Mouse (Mus musculus): ENCODE measurements around the gene Gstm2. TPM values are rescaled to one million over a fixed set of nuclear protein-coding genes. Genes with fewer than 3 reads are reported as not detected.
"Not testable (repeated sequence)": the region's sequence is repeated elsewhere in the genome, so short reads cannot be mapped to it uniquely, and the experiment has no call there.

The Gstm2 gene
- 10.9 and 11.4 TPM in 2 replicates for polyA plus RNA-seq (2015; fragmentation: Nextera tagmentation; extraction: Ambion mirVana)

GRCm38 (mm10) chr3:107986041-107986562, at the start of gene Gstm2:
Gene Gstm2 (minus strand): TSS chr3:107986453.
- ATAC-seq (ENCODE audit: low FRiP score, low read depth): no peak
- no peaks in the 10 kb centered on the region for H3K9me3 ChIP-seq
- WGBS: 77% methylated on average over 8 of the region's 8 CpGs
- H3K9ac ChIP-seq: no peak within 1 kb of the TSS
- no peaks in the 10 kb centered on the region for H3K36me3 ChIP-seq
- H3K27ac ChIP-seq (replicated peaks): no peak within 1 kb of the TSS
- no peak within 1 kb of the TSS for H3K4me2 ChIP-seq
- H3K27me3 ChIP-seq: no peaks in the 10 kb centered on the region
- H3K4me1 ChIP-seq (replicated peaks): no peaks in the 10 kb centered on the region
- no peak within 1 kb of the TSS for H3K4me3 ChIP-seq

DNA sequence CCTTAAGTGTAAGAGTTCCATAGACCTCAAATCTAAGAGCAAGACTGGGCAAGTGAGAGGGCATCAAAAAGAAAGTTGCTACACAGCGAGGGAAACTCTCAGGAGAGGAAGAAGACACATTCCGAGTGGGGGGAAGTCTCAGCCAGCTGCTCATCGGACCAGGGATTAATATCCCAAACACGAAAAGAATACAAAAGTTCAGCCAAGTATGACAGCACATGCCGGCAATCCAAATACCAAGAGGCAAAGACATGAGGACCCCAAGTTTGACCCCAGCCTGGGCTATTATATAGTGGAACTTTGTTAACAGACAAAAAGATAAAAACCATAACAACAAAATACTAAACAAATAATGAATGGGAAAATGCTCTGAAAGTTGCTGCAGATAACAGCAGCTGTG, 46.9 kb upstream of the Gstm2 start:
- no peaks in the 10 kb centered on the region for H3K9me3 ChIP-seq
- ATAC-seq (ENCODE audit: low FRiP score, low read depth): no peak
- no peaks in the 10 kb centered on the region for H3K27me3 ChIP-seq
- no peaks in the 10 kb centered on the region for H3K36me3 ChIP-seq
- WGBS: 58% methylated on average over 5 of the region's 5 CpGs
- no peaks in the 10 kb centered on the region for H3K4me1 ChIP-seq (replicated peaks)
- H3K27ac ChIP-seq (replicated peaks): no peak overlapping the region
- H3K4me2 ChIP-seq: no peak overlapping the region
- no peak overlapping the region for H3K9ac ChIP-seq
- no peak overlapping the region for H3K4me3 ChIP-seq

GRCm38 (mm10) chr3:108032113-108032512, 45.9 kb upstream of the Gstm2 start:
- no peak overlapping the region for H3K4me3 ChIP-seq
- no peaks in the 10 kb centered on the region for H3K9me3 ChIP-seq
- H3K9ac ChIP-seq: no peak overlapping the region
- H3K4me2 ChIP-seq: no peak overlapping the region
- H3K27me3 ChIP-seq: no peaks in the 10 kb centered on the region
- no peaks in the 10 kb centered on the region for H3K36me3 ChIP-seq
- H3K27ac ChIP-seq (replicated peaks): no peak overlapping the region
- no peak for ATAC-seq (ENCODE audit: low FRiP score, low read depth)
- H3K4me1 ChIP-seq (replicated peaks): no peaks in the 10 kb centered on the region

DNA sequence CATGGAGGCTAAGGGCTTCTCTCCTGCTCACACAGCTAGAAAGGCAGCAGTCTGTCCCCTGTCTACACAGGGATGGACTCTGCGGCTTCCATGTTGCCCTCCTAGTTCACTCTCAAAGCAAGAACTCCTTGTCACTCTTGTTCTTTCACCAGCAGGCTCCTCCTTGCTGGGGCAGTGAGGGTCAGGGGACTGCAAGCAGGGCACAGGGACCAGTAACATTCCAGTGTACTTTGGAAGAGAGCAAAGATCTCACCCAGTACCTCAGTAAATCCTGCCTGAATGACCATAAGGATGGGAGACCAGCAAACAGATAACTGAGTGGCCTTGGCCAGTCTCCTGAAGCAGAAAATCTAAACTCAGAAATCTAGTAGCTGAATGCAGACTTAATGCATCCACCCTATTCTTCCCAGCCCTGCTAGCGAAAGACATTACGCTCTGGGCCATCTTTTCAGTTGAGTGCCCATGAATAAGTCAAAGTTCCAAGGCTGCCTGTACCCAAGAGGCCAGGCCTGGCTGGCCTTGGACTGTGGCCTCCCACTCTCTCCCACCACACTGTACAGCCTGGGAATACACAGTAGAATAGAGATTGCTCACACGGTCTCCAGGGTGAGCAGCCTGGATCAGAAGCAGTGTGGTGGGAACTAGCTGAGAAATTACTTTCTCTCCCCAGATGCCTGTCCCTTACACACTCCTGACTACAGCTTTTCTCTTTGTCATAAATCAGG, 42.5 kb upstream of the Gstm2 start:
- no peak overlapping the region for H3K9ac ChIP-seq
- no peaks in the 10 kb centered on the region for H3K36me3 ChIP-seq
- no peak overlapping the region for H3K4me2 ChIP-seq
- H3K27me3 ChIP-seq: no peaks in the 10 kb centered on the region
- H3K4me1 ChIP-seq (replicated peaks): no peaks in the 10 kb centered on the region
- H3K4me3 ChIP-seq: no peak overlapping the region
- H3K27ac ChIP-seq (replicated peaks): no peak overlapping the region
- 50% methylated on average over 4 of the region's 4 CpGs for WGBS
- H3K9me3 ChIP-seq: no peaks in the 10 kb centered on the region
- no peak for ATAC-seq (ENCODE audit: low FRiP score, low read depth)

- Histone ChIP-seq H3K36me3 (no peaks in the 10 kb centered on the region), H3K4me2 (no peak overlapping the region), H3K9ac (no peak overlapping the region), H3K4me3 (no peak overlapping the region), H3K27ac (replicated peaks) (no peak overlapping the region), H3K4me1 (replicated peaks) (no peaks in the 10 kb centered on the region), H3K9me3 (no peaks in the 10 kb centered on the region), H3K27me3 (no peaks in the 10 kb centered on the region)
- WGBS: 91% methylated on average over 1 of the region's 1 CpGs
- ATAC-seq (ENCODE audit: low FRiP score, low read depth): no peak
Measured at GRCm38 (mm10) chr3:108026597-108026996, 40.3 kb upstream of the Gstm2 start.

DNA sequence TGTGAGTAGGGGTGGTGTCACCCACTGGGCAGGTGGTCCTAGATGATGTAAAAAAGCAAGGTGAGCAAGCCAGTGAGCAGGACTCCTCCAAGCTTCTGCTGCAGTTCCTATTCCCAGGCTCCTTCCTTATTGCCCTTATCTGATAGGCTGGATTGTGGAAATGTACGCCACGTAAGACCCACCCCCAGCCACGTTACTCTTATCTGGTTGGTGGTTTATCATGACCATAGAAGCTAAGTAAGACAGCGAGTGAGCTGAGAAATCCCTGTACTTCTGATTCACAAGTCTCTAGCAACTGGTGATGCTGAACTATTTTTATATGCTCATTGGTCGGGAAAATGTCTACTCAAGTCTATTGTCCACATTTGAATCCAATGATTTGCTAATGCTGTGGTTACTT, 39.8 kb upstream of the Gstm2 start:
- Histone ChIP-seq H3K4me2 (no peak overlapping the region), H3K36me3 (no peaks in the 10 kb centered on the region), H3K4me3 (no peak overlapping the region), H3K9me3 (no peaks in the 10 kb centered on the region), H3K9ac (no peak overlapping the region), H3K27me3 (no peaks in the 10 kb centered on the region), H3K4me1 (replicated peaks) (no peaks in the 10 kb centered on the region), H3K27ac (replicated peaks) (no peak overlapping the region)
- ATAC-seq (ENCODE audit: low FRiP score, low read depth): no peak
- 87% methylated on average over 5 of the region's 5 CpGs for WGBS

DNA sequence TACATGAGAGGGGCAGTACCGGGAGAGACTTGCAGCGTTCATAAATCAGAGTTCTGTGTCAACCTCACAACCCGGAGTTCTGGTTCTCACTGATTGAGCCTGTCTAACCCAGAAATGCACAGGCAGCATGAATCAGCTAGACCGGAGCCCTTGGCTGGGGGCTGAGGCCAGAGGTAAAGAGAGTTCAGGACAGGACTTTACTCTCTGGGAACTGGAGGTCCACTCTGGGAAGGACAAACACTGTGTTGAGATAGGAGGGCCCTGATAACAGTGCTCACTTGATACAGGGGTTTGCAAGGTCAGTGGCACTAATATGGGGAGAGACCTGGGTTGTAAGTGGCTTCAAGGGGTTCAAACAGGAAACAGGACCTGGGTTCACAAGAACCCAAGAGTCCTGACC, 39.1 kb upstream of the Gstm2 start:
- Histone ChIP-seq H3K9ac (no peak overlapping the region), H3K36me3 (no peaks in the 10 kb centered on the region), H3K9me3 (no peaks in the 10 kb centered on the region), H3K27me3 (no peaks in the 10 kb centered on the region), H3K4me1 (replicated peaks) (no peaks in the 10 kb centered on the region), H3K27ac (replicated peaks) (no peak overlapping the region), H3K4me3 (no peak overlapping the region), H3K4me2 (no peak overlapping the region)
- 80% methylated on average over 4 of the region's 4 CpGs for WGBS
- no peak for ATAC-seq (ENCODE audit: low FRiP score, low read depth)

DNA sequence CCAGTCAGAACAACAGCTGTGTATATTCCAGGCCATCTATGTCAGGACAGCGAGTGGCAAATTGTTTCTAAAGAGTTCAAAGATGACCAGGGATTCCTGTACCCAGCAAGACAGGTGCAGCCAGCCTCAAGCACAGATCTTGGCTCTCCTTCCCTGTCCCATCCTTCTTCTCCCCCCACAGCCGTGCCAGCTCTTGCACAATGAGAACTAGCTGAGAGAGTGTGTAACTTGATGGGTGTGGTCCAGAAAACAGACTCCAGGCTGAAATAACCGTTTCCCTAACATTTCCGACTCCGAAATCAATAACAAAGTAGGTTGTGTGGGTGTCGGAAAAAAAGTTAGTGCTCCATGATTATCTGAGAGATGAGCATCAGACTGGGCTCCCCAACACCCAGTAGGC, 36.4 kb upstream of the Gstm2 start:
- no peak for ATAC-seq (ENCODE audit: low FRiP score, low read depth)
- H3K9me3 ChIP-seq: no peaks in the 10 kb centered on the region

GRCm38 (mm10) chr3:108020351-108021022, 34.2 kb upstream of the Gstm2 start:
- 87% methylated on average over 11 of the region's 11 CpGs for WGBS
- not testable (repeated sequence) for H3K27me3 ChIP-seq; H3K9me3 ChIP-seq; H3K27ac ChIP-seq (replicated peaks); H3K9ac ChIP-seq; H3K36me3 ChIP-seq; ATAC-seq (ENCODE audit: low FRiP score, low read depth); H3K4me2 ChIP-seq; H3K4me3 ChIP-seq
- peaks cover 22% of the 10 kb centered on the region for H3K4me1 ChIP-seq (replicated peaks)

More for the DNA sequence above, 36.4 kb upstream of the Gstm2 start:
- H3K9ac ChIP-seq: no peak overlapping the region
- WGBS: 77% methylated on average over 6 of the region's 6 CpGs
- no peaks in the 10 kb centered on the region for H3K36me3 ChIP-seq
- H3K4me2 ChIP-seq: no peak overlapping the region
- no peaks in the 10 kb centered on the region for H3K27me3 ChIP-seq
- no peak overlapping the region for H3K27ac ChIP-seq (replicated peaks)
- peaks cover 9% of the 10 kb centered on the region for H3K4me1 ChIP-seq (replicated peaks)
- H3K4me3 ChIP-seq: no peak overlapping the region

- 56% methylated on average over 3 of the region's 3 CpGs for WGBS
Measured at GRCm38 (mm10) chr3:108019226-108019625, 33.0 kb upstream of the Gstm2 start.

DNA sequence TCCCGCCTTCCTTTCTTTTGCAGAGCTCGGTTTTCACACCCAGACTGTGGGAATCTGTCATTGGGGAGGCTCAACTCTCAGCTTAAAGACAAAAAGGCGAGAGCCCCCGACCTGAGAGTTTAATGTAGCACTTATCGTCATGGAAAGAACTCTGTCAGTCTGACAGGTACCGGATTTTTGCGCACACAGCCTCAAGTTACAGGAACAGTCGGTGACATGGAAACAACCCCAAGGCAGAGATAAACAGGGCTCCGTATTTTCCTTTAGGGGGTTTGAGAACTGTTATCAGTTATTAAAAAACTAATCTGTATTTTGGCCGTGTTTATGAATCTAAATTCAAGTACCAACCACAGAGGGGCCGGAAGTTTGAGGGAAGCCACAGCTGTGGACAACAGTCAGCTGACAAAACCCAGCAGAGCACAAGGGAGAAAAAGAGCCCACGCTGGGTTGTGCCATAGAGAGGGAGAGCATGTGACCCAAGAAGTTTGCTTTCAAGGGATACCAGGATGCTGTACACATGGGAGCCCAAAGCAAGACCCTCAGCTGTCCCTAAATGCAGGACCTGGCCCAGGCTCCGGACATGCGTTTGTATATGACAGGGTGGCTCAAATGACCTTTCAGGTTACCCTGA, 32.1 kb upstream of the Gstm2 start:
- peak overlapping the region; percentile 46 for H3K4me3 ChIP-seq
- WGBS: 30% methylated on average over 14 of the region's 14 CpGs
- H3K4me1 ChIP-seq (replicated peaks): peaks cover 22% of the 10 kb centered on the region
- ATAC-seq (ENCODE audit: low FRiP score, low read depth): no peak
- H3K36me3 ChIP-seq: no peaks in the 10 kb centered on the region
- peak overlapping the region; percentile 85 for H3K27ac ChIP-seq (replicated peaks)
- peak overlapping the region; percentile 85 for H3K4me2 ChIP-seq
- no peaks in the 10 kb centered on the region for H3K9me3 ChIP-seq
- no peaks in the 10 kb centered on the region for H3K27me3 ChIP-seq
- peak overlapping the region; percentile 5; the same call in 1 of the 2 replicates for H3K9ac ChIP-seq

More at GRCm38 (mm10) chr3:108019226-108019625, 33.0 kb upstream of the Gstm2 start:
- H3K9ac ChIP-seq; H3K4me3 ChIP-seq; H3K27me3 ChIP-seq; H3K27ac ChIP-seq (replicated peaks); H3K36me3 ChIP-seq; ATAC-seq (ENCODE audit: low FRiP score, low read depth); H3K9me3 ChIP-seq; H3K4me2 ChIP-seq: not testable (repeated sequence)
- peaks cover 22% of the 10 kb centered on the region for H3K4me1 ChIP-seq (replicated peaks)
